Mouse (Mus musculus) hindbrain, embryonic 12.5 days (tissue): Measurements from ENCODE around the gene Ifne. TPM values are rescaled to one million over a fixed set of nuclear protein-coding genes. Genes with fewer than 3 reads are reported as not detected.
A peak's percentile ranks its signal among the peaks of the same experiment; 100 is the strongest.

ENCODE experiments used
- microRNA counts: library from miRNA; unstranded; fragments of <30 nt; microRNA quantifications from one replicate; lab custom pipeline; 2017
- microRNA-seq: library from miRNA; unstranded; fragments of <30 nt; microRNA quantifications from one replicate; pipeline ENCODE4, GENCODE M21; 2017
- polyA plus RNA-seq: library from polyadenylated mRNA; unstranded; fragments of >200 nt; fragmentation: Nextera tagmentation; extraction: Ambion mirVana; gene quantifications from 2 replicates; pipeline ENCODE4 v1.2.1, GENCODE M21; 2016

Gene Ifne
- polyA plus RNA-seq, 1 experiment from 2014 or later = not detected

MicroRNAs within 50 kb of the gene (microRNA counts, 519-probe panel; counts per million panel counts)
- microRNA mmu-miR-31 (lab: Ali Mortazavi, UCI) = 2,395 counts per million, percentile 64 among the panel's probes with 10 or more counts

Small RNAs within 50 kb of the gene (microRNA-seq; reads per million reads assigned to microRNA genes)
- gene Mir31 = 85.7 reads per million, percentile 43 among the genes with 10 or more reads in this experiment

Other genes starting within 250 kb of the Ifne start
- gene C87499, start 245.8 kb downstream of the Ifne start, polyA plus RNA-seq = not detected in 2 replicates
- gene Ifna13, start 235.7 kb downstream of the Ifne start, polyA plus RNA-seq = not detected in 2 replicates
- gene Ifna16, start 203.3 kb downstream of the Ifne start, polyA plus RNA-seq = not detected in 2 replicates
- not detected in 2 replicates for gene Ifna2, start 196.3 kb downstream of the Ifne start, polyA plus RNA-seq
- not detected in 2 replicates for gene Ifnab, start 188.8 kb downstream of the Ifne start, polyA plus RNA-seq
- 1.4 and 1.9 TPM in 2 replicates for gene Gm26566, start 158.4 kb downstream of the Ifne start, polyA plus RNA-seq
- 144 and 152 TPM in 2 replicates for gene Klhl9, start 157.7 kb downstream of the Ifne start, polyA plus RNA-seq
- gene Gm13271, start 125.3 kb downstream of the Ifne start, polyA plus RNA-seq = not detected in 2 replicates
- 0.31 and 0.39 TPM in 2 replicates for gene Gm13283, start 120.1 kb downstream of the Ifne start, polyA plus RNA-seq
- gene Gm13290, start 106.4 kb downstream of the Ifne start, polyA plus RNA-seq = not detected in 2 replicates
- not detected in 2 replicates for gene Gm13289, start 103.3 kb downstream of the Ifne start, polyA plus RNA-seq
- gene Gm13272, start 100.4 kb downstream of the Ifne start, polyA plus RNA-seq = not detected in 2 replicates
- not detected in 2 replicates for gene Ifnz, start 98.1 kb downstream of the Ifne start, polyA plus RNA-seq
- 0.62 TPM in 1 of 2 replicates, not detected in the other for gene Gm13276, start 94.5 kb downstream of the Ifne start, polyA plus RNA-seq
- not detected in 2 replicates for gene Gm13277, start 91.6 kb downstream of the Ifne start, polyA plus RNA-seq
- gene Gm13278, start 88.7 kb downstream of the Ifne start, polyA plus RNA-seq = not detected in 2 replicates
- not detected in 2 replicates for gene Gm13275, start 85.7 kb downstream of the Ifne start, polyA plus RNA-seq
- gene Gm13279, start 82.8 kb downstream of the Ifne start, polyA plus RNA-seq = not detected in 2 replicates
- gene Gm13285, start 80.5 kb downstream of the Ifne start, polyA plus RNA-seq = 0.26 and 0.95 TPM in 2 replicates
- not detected in 2 replicates for gene Gm13287, start 76.9 kb downstream of the Ifne start, polyA plus RNA-seq
- not detected in 2 replicates for gene Gm13288, start 74.7 kb downstream of the Ifne start, polyA plus RNA-seq
- not detected in 2 replicates for gene Ifna7, start 64.0 kb downstream of the Ifne start, polyA plus RNA-seq
- gene Ifna11, start 60.2 kb downstream of the Ifne start, polyA plus RNA-seq = not detected in 2 replicates
- not detected in 2 replicates for gene Ifna6, start 52.8 kb downstream of the Ifne start, polyA plus RNA-seq
- gene Ifna5, start 44.7 kb downstream of the Ifne start, polyA plus RNA-seq = not detected in 2 replicates
- not detected in 2 replicates for gene Ifna4, start 38.3 kb downstream of the Ifne start, polyA plus RNA-seq
- gene Ifna1, start 30.1 kb downstream of the Ifne start, polyA plus RNA-seq = not detected in 2 replicates